Mouse (Mus musculus) urinary bladder, postnatal 36 days (tissue): ENCODE data around the gene Prrt4.
A peak's percentile ranks its signal among the peaks of the same experiment; 100 is the strongest.
"Not testable (repeated sequence)": the region's sequence is repeated elsewhere in the genome, so short reads cannot be mapped to it uniquely, and the experiment has no call there.

Source experiments
- DNase-seq, 2 experiments: peaks; one replicate each; pipeline ENCODE4 v3.0.0; 2022; ENCODE audit warnings: low spot score in 2 of 2, mixed read lengths in 1 of 2

Gene Prrt4

DNA sequence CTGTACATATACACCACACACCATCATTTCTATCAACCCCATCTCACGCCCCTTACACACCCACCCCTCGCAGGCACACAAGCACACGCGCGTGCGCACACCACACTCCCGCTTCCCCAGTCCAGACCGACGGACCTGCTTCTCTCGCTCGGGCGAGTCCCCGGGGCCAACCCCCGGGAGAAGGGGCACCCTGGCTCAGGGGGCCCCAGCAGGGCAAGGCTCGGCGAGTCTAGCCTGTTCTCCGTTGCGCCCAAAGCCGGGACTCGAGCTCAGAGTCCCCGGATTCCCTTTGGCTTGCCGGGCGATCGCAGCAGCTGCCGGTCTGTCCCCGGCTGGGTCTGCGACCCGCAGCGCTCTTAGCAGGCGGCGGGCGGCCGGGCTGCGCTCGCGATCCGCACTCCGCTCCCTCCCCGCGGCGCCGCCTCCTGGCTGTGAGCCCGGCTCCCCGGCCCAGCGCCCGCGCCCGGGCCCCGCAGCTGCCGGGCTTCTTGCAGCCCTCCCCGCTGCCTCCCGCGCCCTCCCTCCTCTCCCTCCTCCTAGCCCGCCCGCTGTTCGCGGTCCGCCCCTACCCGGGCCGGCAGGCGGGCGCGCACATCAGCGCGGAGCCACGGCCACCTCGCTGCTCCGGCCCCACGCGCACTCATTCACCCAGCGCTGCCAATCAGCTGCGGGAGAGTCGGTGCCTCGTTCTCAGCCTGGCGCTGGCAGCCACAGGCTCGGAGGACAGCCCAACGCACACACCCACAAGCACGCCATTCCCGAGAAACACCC is at the start of gene Prrt4:
TSS of gene Prrt4 (minus strand) at position 697 of the 771 bp plus-strand sequence.
- DNase-seq = peak; percentile 13 to 23

DNA sequence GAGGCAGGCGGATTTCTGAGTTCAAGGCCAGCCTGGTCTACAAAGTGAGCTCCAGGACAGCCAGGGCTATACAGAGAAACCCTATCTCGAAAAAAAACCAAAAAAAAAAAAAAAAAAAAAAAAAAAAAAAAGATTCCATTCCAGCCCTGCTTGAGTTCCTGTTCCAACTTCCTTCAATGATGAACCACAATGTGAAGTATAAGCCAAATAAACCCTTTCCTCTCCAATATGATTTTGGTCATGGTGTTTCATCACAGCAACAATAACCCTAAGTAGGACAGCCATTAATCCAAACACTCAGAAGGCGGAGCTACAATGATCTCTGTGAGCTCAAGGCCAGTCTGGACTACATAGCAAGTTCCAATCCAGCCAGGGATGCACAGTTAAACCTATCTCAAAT is 38.3 kb upstream of the Prrt4 start:
- DNase-seq = not testable (repeated sequence)

DNA sequence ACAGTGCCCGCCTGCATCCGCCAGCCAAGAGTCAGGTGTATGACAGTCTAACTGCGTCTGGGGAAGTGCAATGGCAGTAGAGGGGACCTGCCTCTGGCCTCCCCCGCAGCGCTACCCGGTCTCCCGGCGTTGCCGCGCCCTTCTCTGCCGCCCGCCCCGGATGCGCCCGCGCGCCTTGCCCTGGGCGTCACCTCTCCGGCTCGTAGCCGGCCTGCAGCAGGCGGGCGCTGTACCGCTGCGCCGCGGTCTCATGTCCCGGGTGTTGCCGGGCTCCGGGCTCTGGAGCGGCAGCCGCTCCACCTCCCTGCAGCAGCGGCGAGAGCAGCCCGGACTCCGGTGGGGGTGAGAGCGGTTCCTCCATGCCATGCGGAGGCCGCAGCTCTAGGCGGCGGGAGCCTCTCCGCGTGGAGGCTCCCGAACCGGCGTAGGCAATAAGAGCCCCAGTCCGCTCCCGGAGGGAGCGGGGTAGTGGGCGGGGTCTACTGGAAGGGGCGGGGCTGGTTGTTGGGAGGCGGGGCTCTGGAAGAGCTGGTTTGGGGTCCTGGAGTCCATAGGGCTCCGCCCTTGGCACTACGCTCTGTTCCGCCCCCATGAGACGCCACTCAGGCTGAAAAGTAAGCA is 36.6 kb upstream of the Prrt4 start, which contains the start of gene Impdh1:
TSS of gene Impdh1 (minus strand) at position 484 of the 621 bp plus-strand sequence.
- peak; percentile 69 to 77 for DNase-seq

DNA sequence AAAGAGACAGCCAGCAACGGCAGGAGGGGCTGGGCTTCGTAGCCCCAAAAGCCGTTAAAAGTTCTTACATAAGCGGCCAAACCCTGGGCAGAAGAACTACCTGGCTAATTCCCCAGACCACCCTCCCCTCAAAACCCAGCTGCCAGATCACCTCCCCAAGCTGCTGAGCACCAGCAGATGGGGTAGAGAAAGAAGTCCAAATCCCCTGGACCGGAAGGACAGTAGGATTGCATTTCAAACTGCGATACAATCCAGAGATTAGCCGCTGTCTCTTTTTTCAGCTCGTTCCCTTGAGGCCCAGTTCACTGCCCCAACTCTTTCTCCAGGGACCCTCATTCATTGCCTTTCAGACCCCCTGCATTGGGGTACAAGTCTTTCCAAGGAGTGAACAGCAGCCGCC is 35.8 kb upstream of the Prrt4 start:
- DNase-seq = no peak

DNA sequence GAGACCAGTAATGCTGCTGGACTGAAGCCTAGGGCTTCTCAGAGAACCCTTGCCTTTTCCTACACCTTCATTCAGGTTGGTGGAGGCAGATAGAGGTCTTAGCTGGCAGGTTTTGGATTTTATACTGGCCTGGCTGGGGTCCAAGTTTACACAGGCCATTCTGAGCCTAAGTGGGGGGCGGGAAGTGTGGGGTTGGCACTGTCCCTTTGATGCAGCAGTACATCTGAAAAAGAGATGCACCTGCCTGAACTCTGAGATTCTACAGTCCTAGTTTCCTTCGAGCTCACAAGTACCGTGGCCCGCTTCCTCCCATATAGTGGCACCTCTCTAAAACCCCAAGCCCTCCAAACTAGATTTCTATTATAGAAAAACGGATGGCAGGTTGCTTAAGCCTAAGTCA is 35.4 kb upstream of the Prrt4 start:
- no peak for DNase-seq

- DNase-seq = no peak
Observed at GRCm38 (mm10) chr6:29214245-29214644, 34.9 kb upstream of the Prrt4 start.

GRCm38 (mm10) chr6:29213436-29213835 is 34.1 kb upstream of the Prrt4 start:
- no peak for DNase-seq

- DNase-seq = peak; percentile 73 to 84
Observed at GRCm38 (mm10) chr6:29211806-29212492, 32.6 kb upstream of the Prrt4 start.

DNA sequence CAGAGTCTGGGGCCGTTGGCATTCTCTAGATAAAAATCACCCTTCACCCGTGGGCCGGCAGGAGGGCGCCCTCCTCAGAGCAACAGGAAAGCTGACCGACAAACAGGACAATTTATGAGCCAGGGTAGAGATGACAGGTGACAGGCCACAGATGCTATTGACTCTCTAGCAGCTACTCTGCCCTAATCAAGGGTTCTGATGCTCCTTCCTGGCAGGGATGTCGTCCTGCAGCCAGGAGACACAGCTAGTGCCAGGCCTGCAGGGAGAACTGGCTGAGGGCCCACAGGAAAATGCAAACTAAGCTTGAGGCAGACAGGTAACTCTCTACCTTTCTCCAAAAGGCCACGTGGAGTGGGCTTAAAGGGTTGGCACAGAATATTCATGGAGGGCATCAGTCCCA is 31.8 kb upstream of the Prrt4 start:
- no peak for DNase-seq

DNA sequence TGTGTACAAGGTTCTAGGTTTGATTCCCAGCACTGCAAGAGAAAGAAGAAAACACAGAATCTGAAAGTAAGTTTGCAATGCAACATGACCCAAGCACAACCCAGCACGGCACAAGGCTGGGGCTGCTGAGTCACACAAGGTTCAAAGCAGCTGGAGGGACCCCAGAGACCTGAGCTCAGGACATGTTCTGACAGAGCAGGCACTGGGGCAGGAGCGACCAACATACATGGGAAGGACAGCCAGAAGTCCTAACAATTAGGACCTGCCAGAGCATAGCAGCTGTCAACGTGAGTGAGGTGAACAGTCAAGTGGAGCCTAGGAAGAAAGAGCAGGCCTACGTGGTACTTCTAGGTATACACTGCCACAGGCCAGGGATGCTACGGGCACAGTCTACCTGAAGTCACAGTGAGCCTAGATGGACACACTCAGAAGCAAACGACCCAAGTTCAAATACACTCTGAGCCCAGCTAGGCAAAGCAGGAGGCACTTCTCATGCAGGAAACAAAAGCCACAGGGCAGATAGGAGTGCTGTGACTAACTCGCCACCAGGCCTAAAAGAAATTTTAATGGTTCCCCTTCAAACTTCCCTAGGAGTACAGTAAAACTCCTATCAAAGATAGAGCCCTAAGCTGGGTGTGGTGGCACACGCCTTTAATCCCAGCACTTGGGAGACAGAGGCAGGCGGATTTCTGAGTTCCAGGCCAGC is 31.0 kb upstream of the Prrt4 start:
- DNase-seq = no peak

- DNase-seq = no peak
Observed at GRCm38 (mm10) chr6:29208178-29208577, 28.8 kb upstream of the Prrt4 start.

GRCm38 (mm10) chr6:29207017-29207416 is 27.6 kb upstream of the Prrt4 start:
- no peak for DNase-seq

GRCm38 (mm10) chr6:29206006-29206405 is 26.6 kb upstream of the Prrt4 start:
- no peak for DNase-seq

DNA sequence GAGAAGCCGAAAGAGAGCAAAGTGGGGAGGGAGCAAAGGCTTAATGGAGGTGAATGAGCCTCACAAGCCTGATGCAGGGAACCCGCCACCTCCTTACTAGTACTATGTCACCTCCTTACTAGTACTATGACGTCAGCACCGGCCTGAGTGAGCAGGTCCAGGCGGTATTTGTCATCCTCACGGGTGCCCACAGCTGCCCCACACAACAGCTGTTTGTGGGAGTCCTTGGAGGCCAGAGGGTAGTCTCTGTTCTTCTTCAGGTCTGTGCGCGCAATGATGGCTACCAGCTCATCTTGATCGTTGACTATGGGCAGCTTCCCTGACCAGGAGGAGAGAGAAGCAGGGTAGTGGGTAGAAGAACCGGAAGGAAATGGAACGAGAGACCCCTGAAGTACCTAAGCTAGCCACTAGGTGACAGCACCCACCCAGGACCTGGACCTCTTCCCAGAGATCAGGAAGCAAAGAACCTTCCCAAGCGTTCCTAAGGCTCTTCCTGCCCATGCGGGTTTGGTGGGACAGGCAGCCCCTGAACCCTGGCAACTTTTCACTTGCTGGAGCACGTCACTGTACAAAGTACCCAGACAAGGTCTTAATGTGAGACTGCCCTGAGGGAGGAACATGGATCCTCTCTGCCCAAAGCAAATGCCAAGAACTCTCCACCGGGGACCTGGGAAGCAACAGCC is 25.7 kb upstream of the Prrt4 start:
- DNase-seq = peak in 1 of 2 experiments; percentile 50

GRCm38 (mm10) chr6:29203861-29204585 is 24.6 kb upstream of the Prrt4 start:
- DNase-seq = no peak

- DNase-seq = no peak
Observed at GRCm38 (mm10) chr6:29203096-29203495, 23.7 kb upstream of the Prrt4 start.

- DNase-seq = no peak
Observed at GRCm38 (mm10) chr6:29201988-29202387, 22.6 kb upstream of the Prrt4 start.

GRCm38 (mm10) chr6:29201341-29201740 is 22.0 kb upstream of the Prrt4 start:
- no peak for DNase-seq

- DNase-seq = no peak
Observed at GRCm38 (mm10) chr6:29200496-29200895, 21.1 kb upstream of the Prrt4 start.

- no peak for DNase-seq
Observed at GRCm38 (mm10) chr6:29199223-29199855, 20.0 kb upstream of the Prrt4 start.
